Mouse (Mus musculus) liver, postnatal 0 days (tissue): ENCODE measurements around the gene Bcl2.

Source experiments
- CTCF ChIP-seq: sonication (generic); IDR thresholded peaks from 2 replicates; pipeline ENCODE4 v1.5.1; 2016; ENCODE audit warnings: antibody characterized with exemption, low read depth
- EP300 ChIP-seq: IDR thresholded peaks from 2 replicates; pipeline ENCODE4 v1.6.1; 2016; ENCODE audit warnings: antibody characterized with exemption, low read depth, mild to moderate bottlenecking

DNA sequence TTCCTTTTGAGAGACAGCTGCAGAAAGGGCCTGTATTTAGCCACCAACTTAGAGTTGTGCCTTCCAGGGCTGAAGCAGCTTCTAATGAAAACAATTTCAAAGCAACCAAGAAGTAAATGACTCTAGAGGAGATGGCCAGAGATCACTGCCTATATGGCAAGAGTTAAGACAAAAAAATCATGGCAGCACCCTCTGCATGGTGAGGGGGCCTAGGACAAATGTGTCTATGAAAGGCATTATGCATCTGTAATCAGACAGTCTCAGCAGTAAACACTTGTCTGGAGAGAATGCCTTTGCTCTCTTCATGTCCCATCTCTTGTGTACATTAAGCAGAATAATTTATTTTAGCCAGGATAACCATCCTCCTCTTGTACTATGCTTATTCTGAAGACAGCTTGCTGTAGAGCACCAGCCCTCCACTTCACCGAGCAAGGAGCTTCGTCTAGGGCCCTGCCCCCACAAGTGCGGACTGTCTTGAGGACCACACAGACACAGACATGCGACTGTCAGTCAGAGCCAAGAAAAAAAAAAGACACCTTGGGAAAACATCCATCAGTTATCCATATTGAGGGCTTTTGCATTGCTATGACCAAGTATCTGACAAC lies 126.1 kb downstream of the Bcl2 start:
- no peak for TF ChIP-seq CTCF
- no peak for TF ChIP-seq EP300
